Mouse (Mus musculus) c-Kit-positive CD71-positive TER-119-positive erythroid progenitor cells, embryonic 14.5 days (primary cell): Measurements from ENCODE around the gene Nelfb.
"Not testable (repeated sequence)": the region's sequence is repeated elsewhere in the genome, so short reads cannot be mapped to it uniquely, and the experiment has no call there.

ENCODE experiments used
- DNase-seq: peaks from one replicate; pipeline ENCODE4 v3.0.0-alpha.2; 2013; ENCODE audit warnings: low spot score

Nelfb gene

DNA sequence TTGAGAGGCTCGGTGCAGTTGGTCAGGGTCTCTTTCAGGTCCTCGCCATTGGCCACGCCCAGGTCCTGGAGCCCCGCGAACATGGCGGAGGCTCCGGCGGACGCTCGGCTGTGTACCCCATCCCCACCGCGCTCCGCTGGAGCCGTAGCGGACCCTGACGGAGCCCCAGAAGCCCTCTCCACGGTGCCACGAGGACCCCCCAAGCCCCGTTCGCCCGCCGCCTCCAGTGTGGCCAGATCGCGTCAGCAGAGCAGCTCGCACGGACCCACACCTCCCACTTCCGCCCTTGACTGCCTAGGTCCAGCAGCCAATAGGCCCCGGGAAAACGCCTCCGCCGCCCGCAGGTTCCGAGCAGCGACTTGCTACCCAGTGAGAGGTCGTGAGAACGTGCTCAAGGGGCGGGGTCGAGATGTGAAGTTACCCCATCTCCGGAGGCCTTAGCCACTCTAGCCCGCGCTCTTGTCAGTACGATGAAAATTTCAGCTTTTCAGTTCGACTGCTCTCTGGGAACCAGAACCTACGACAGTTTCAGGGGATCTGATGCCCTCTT, at the start of gene Nelfb:
Gene Nelfb (minus strand): TSS at position 369 of the 550 bp plus-strand sequence.
- peak; percentile 82 for DNase-seq

DNA sequence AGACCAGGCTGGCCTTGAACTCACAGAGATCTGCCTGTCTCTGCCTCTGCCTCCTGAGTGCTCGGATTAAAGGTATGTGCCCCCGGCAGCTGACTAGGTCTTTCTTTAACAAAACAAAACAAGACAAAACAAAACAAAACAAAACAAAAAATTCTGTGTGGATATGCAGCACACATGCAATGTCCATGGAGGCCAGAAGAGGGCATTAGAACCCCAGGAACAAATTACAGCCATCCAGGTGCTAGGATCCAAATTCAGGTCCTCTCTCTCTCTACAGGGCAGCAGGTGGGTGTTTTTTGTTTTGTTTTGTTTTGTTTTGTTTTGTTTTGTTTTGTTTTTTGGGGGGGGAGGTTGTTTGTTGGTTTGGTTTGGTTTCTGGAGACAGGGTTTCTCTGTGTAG, 47.6 kb upstream of the Nelfb start:
- DNase-seq = peak; percentile 35

DNA sequence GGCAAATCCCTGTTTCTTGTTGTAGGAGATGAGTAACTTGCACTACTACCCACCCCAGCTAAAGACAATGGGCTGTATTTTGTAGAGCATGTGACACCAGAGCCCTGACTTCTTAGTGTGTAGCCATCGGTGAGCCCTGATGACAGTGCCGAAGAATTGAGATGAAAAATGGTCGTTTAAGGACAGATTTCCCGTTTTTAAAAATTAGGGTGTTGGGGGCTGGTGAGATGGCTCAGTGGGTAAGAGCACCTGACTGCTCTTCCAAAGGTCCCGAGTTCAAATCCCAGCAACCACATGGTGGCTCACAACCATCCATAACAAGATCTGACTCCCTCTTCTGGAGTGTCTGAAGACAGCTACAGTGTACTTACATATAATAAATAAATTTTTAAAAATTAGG, 46.0 kb upstream of the Nelfb start:
- not testable (repeated sequence) for DNase-seq

DNA sequence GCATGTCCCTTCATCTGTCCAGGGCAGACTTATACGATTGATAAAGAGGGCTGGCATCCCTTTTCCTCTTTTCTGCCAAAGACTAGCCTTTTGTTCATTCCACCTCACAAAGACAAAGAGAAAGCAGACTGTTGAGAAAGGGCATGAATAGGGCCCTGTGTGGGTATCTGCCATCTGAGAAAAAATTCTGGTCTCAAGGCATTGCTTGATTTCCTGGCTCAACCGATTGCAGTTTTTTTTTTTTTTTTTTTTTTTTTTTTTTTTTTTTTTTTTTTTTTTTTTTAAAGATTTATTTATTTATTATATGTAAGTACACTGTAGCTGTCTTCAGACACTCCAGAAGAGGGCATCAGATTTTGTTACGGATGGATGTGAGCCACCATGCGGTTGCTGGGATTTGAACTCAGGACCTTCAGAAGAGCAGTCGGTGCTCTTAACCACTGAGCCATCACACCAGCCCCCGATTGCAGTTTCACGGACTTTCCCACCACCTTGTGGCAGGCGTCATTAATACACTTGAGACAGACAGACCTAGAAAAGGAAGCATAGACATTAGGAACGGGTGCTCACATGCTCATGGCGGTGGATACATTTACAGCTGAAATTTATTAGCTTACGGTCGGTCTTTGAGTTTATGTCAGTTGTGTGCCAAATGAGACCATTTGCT, 45.3 kb upstream of the Nelfb start:
- DNase-seq = peak; percentile 73

DNA sequence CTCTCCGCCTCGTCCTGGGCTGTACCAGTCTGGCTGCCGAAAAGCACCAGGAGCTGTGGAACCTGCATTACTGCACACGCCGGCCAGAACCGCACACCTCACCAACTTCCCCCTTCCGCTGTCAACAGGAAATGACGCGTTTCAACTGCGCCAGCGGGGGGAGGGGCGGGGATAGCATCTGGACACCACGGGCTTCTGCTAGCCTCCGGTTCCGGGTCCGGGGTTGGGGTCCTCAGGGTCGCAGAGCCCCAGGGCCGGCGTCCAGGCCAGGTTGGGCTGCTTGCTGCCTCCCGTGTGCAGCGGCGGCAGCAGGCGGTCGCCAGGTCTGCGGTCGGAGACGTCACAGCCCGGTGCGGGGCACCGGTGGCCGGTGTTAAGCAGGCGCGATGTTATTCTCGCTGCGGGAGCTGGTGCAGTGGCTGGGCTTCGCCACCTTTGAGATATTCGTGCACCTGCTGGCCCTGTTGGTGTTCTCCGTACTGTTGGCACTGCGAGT, 44.0 kb upstream of the Nelfb start, which contains the start of gene Tmem203:
Gene Tmem203 (plus strand): TSS at position 156 of the 496 bp plus-strand sequence.
- peak; percentile 89 for DNase-seq

DNA sequence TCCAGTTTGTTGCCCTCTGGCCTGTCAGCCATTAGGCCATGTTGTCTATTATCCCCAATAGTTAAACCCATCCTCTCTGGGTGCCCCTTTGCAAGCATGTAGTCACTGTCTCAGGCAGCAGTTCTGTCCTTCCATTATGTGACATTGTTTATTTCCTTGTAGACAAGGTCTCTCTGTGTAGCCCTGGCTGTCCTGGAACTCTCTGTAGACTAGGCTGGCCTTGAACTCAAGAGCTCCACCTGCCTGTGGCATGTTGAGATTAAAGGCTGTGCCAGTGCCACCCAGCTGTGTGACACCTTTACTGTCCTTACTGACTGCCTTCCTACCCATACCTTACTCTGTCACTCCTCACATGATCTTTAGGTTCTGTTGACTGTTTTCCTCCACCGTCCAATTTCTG, 41.0 kb upstream of the Nelfb start:
- DNase-seq = no peak

DNA sequence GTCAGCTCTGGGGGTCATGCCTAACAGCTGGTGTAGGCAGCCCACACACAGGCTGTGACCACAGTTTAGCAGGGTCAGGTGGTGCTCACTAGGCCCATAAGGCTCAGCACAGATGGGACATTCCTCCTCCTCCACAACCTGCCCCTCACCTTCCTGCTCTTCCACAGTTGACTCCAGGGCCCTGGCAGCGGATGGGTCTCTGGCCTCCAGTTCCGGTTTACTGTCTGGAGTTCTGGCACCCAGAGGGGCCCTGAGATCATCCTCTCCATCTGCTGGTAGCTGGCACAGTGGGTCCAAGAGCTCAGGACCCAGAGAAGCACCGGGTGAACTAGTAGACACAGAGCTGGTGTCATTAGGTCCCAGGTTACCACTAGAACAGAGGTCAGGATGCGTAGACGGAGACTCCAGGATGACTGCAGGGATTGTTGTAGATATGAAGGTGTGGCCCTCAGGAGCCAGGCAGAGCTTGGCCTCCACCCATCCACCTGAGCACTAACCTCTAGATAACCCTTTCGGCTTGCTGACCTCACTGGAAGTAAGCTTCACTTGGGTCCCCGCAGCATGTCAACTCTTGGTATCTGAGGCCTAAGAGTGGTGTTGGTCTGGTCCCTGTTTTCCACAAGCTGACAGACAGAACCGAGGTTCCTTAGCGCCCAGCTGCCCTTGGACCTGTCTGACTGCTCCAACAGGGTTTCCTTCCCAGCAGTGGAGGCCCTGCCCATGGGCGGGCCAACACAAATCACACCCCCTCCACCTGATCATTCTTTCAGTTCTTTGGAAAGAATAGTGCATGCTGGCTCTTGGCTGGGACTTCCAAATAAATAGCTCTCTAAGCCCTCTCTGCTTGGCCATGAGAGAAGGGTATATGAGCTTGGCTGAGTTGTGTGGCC, 35.1 kb upstream of the Nelfb start, which contains the start of gene AL732309.1:
Gene AL732309.1 (minus strand): TSS at position 681 of the 890 bp plus-strand sequence.
- DNase-seq = no peak

DNA sequence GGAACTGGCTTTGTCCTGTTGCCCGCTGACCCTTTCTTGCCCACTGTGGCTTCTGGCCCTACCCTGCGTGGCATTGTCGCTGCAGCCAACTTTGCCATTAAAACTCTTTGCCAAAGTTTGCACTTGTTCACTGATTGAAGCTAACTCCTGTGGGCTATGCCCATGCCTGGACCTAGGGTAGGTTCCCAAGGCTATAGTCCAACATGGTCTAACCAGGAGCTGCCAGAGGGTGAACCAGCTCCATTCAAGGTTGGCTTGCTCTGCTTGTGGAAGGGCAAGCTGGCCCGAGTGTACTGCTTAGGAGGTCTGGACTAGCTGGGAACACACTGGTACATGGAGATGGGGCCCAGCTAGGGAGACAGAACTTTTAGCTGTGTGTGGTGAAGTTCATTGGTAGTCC, 32.9 kb upstream of the Nelfb start:
- no peak for DNase-seq

DNA sequence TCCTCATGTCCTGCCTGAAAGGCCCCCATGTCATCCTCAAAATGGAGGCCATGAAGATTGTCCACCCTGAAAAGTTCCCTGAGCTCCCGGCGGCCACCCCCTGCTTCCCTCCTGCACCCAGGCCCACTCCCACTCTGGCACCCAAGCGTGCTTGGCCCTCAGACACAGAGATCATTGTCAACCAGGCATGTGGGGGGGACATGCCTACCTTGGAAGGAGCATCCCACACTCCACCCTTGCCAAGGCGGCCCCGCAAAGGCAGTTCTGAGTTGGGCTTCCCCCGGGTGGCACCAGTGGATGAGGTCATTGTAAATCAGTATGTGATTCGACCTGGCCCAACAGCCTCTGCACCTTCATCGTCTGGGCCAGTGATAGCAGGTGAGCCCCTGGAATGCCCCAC, 32.1 kb upstream of the Nelfb start:
- no peak for DNase-seq

DNA sequence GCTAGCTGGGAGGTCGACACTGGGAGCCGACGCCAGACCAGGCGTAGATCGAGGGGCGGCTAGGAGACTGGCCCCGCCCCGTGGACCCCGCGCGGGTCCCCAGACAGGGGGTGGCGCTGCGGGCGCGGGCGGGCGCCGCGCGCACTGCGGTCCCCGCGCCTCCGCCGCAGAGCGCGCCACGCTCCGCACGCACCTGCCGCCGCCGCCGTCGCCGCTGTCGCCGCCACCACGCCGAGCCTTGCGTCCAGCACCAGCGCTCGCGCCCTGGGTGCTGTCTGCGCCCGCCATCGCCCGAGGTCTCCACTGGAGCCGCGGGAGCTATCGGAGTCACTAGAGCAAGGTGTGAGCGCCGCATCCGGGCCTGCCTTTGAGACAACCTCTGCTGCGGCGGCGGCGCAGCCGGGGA, 30.8 kb upstream of the Nelfb start, which contains the start of the genes Rnf208 and Cysrt1:
Gene Rnf208 (plus strand): TSS at position 155 of the 406 bp plus-strand sequence.
Gene Cysrt1 (minus strand): TSS at position 352 of the 406 bp plus-strand sequence.
- DNase-seq = no peak

DNA sequence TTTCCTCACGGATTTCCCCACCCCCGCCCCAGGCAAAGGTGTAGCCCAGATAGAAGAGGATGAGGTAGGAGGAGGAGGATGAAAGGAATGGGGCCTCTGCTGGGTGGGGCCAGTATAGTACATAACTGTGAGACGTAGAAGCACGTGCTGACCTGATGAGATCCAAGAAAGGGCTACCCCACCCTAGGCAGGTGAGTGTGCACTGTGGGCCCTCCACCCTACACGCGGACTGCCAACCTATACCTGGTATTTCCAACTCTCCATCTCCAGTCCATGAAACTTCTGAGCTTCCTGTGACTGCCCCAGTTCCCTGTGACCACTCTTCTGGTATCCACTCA, 30.1 kb upstream of the Nelfb start:
- no peak for DNase-seq

DNA sequence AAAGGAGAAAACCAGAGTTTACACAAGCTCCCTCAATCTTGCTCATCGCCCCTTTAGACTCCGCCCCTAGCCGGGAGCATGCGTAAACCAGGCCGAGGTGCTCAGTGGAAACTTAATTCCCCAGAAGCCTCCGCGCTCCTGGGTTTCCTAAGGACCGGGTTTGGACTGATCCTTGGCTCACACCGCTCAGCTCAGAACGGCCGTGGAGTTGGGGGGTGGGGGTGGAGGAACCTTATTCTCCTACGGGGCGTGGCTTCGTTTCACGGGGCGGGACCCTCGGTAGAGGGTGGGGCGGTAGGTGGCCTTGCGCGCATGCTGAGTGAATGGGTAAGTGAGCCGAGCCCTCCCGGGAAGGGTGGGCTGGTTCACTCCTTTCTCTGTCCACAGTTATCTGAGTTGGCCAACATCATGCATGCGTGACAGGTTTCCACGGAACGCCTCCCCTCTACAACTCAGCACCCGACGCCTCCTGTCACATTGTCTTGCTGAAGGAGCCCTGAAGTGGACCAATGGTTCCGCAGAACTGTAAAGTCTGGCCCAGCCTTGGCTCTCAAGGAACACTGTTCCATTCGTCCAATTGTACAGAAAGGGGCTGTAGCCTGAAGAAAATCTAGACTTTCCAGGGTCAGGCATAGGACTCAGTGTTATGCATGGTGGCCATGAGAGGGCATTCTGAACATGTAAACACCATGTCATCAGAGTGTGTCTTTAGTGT, 29.6 kb upstream of the Nelfb start:
- DNase-seq = peak; percentile 63

DNA sequence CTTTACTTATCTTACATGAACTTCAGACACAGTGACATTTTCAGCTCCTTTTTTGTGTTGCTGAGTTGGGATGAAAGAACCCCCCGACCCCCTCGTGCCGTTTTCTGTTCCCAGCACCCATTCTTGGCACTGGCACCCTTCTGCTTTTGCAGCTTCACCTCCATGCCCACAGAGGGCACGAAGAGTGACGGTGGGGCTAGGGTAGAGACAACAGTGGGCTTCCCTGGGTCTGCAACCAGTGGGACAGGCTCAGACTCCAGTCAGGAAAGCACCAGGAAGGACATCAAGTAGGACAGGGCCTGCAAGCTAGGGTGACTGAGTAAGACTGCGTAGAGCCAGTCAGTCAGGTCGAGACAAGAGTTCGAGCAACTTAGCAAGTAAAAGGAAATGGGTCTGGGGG, 29.0 kb upstream of the Nelfb start:
- no peak for DNase-seq

DNA sequence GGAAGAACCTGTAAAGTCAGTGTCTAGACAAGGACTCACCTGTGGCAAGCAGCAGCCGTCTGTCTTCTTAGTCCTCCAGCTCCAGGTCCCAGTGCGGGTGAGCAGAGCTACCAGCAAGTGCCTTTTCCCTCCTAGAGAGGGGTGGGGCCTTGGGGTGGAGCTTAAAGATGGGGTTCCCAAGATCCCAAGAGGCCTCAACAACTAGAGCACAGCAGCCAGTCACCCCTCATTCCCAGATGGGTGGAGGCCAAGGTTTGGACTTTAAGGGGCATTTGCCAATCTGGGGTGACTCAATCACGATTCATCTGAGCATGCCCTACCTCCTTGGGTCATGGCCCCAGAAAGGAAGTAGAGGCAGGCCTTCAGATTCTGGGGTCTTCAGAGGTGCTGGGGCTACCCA, 28.5 kb upstream of the Nelfb start:
- DNase-seq = no peak

DNA sequence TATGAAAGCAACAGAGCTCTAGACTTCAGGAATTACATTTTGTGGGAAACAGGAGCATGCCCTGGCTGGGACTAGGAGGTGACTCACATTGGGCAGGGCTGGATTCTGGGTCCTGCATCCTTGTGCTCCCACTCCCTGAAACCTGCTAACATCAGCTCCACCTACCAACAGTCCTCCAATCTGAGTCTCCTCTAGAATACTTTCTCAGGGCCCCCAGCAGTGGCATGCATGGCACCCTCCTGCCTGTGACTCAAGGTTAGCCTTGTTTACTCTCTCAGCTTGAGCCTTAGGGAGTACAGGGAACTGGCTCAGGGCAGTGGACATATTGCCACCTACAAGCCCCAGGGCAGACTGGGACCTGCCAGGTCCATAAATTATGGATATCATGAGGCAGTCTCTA, 26.8 kb upstream of the Nelfb start:
- no peak for DNase-seq

DNA sequence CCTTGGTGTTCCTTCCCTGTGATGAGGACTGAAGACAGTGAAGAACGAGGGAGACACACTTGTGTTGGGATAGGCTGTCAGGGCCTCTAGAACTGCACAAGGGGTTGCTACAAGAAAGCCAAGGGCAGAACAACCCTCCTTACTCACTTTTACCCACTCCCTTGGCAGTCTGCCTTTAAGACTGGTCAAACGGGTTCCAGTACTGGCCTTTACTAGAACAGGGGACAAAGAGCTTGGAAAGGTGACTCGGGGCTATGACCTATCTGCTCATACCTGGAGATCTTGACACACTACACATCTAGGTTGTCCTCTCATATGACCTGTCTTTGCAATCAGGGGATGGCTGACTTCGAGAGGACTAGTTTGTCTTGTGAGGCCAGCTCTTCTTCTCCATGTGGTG, 26.2 kb upstream of the Nelfb start:
- no peak for DNase-seq

DNA sequence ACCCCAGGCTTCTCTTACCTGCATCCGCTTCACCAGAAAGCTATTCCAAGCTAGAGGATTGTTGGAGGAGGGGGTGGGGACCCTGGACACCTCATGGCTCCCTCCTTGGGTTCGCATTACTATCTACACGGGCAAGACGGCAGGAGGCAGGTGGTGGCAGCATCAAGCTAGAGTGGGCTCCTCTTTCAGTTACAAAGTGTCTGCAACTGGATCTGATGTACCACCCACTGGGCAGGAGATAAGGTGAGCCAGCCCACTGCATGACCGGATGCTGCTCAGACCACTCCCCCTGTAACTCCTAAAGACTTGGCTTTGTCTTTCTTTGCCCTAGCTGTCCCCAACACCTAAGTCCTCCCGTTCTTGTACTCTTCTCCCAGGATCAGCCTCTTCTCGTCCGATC, 25.3 kb upstream of the Nelfb start, which contains the start of gene Rnf224:
Gene Rnf224 (minus strand): TSS at position 174 of the 400 bp plus-strand sequence.
- DNase-seq = no peak

DNA sequence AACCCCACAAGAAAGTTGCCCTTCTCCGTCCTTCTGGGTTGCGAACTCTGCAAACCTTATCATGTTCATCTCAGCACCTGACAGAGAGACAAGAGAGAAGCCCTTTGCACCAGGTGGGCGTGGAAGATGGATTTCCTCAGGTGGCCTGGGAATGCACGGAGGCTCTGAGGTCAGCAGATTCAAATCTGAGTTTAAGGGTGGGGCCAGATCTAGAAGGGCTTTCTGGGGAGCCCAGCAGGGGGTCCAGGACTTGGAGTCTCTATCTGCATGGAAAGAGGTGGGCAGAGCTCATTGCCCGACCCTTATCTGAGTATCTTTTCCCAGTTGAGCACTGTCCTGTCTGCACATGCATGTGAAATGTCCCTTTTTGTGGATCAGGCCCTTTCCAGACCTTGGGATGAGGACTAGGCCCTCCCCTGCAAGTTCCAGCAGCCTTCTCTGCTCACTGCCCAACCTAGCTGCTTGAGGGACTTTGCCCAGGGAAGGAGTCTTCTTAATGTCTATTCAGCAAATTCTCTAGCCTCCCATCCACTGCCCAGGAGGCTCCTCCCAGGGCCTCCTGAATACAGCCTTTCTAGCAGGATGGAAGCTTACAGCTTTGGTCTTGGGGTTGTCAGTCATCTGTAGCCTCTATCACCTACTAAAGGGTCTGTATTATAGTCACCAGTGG, 23.4 kb upstream of the Nelfb start:
- no peak for DNase-seq

DNA sequence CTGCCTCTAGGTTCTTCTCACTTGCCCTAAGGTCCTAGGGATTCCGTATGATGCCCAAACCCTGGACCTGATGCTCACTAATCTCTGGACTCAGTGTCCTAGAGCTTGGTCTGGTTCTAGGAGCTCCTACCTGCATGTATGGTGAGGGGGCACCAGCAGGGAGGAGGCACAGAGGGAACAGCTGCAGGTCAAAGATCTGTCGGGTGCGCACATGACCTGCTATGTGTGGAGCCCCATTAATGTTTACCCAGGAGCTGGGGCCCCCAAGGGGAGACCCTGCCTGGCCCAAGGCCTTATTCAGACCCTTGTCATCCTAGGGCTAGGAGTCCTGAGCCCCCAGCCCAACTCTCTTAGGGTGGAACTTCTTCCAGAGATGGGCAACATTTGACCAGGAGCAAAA, 22.8 kb upstream of the Nelfb start, which contains the start of gene Slc34a3:
Gene Slc34a3 (minus strand): TSS at position 315 of the 400 bp plus-strand sequence.
- DNase-seq = no peak

DNA sequence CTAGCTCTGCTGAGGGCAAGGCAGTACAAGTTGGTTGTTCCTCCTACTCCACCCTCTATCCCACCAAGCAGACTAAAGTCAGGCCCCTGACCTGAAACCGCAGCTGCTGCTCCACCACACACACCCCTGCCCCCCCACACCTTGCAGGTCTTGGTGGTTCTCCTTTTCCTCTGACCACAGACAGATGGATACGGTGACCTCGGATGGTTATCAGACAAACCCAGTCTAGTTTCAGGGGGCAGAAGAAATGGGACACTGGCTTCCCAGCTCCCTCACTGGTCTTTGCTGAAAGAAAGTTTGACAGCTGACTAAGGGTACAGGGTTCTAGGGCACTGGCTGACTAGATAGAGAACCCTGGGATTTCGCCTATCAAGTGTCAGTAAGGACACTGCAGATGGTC, 22.1 kb upstream of the Nelfb start:
- DNase-seq = no peak

DNA sequence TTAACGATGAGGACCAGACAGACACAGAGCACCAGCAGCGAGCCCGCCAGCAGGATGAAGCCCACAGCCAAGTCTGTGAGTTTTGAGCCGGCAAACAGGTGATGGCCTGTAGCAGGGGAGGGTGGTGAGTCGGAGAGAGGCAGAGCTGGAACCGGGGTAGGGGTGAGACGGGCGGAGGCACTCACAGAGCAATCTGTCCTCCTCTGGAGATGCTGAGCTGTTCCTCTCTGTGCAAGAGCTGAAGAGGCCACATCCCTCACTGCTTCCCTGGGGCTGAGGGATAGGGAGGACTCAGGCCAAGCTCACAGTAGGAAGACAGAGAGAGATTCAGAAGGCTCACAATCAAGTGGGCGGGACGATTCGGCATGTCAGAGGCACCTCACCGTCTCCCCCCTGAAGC, 19.7 kb upstream of the Nelfb start:
- no peak for DNase-seq
